Mouse (Mus musculus): ENCODE data around the gene Ewsr1.

The Ewsr1 gene

GRCm38 (mm10) chr11:5095877-5096276 is 3.2 kb downstream of the Ewsr1 start:
- peak; percentile 87 for DNase-seq

GRCm38 (mm10) chr11:5091706-5092105 is 7.4 kb downstream of the Ewsr1 start:
- DNase-seq, result peak; percentile 72

- DNase-seq, result peak; percentile 62
Measured at GRCm38 (mm10) chr11:5089147-5089546, 9.9 kb downstream of the Ewsr1 start.

DNA sequence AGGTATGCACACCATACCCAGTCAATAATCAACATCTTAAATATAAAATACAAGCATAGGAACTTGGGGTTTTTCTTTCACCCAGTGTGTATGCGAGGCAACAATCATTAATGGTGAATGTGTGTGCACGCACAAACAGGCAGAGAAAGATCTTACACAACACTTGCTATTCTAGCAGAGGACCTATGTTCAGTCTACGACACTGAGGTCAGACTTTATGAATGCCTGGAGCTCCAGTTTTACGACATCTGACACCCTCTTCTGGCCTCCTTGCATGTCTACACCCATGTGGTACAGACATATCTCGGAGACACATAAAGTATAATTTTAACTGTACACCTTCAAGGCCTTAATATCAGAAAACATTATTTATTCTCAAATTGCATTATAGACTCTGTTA is 22.2 kb downstream of the Ewsr1 start:
- peak; percentile 43 for DNase-seq

DNA sequence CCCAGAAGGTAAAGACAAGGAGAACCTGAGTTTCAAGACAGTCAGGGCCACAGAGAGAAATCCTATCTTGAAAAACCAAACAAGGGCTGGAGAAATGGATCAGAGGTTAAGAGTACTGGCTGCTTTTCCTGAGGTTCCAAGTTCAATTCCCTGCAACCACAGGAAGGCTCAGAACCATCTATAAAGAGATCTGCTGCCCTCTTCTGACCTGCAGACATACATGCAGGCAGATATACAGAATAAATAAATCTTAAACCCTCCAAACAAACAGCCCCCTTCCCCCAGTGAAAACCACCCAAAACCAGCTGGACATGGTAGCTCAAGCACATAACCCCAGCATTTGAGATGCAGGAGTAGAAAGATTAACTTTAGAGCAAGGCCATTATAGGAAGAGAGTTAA is 23.3 kb downstream of the Ewsr1 start:
- DNase-seq, result peak; percentile 19

- peak; percentile 69 for DNase-seq
Measured at GRCm38 (mm10) chr11:5074882-5075281, 24.2 kb downstream of the Ewsr1 start.

DNA sequence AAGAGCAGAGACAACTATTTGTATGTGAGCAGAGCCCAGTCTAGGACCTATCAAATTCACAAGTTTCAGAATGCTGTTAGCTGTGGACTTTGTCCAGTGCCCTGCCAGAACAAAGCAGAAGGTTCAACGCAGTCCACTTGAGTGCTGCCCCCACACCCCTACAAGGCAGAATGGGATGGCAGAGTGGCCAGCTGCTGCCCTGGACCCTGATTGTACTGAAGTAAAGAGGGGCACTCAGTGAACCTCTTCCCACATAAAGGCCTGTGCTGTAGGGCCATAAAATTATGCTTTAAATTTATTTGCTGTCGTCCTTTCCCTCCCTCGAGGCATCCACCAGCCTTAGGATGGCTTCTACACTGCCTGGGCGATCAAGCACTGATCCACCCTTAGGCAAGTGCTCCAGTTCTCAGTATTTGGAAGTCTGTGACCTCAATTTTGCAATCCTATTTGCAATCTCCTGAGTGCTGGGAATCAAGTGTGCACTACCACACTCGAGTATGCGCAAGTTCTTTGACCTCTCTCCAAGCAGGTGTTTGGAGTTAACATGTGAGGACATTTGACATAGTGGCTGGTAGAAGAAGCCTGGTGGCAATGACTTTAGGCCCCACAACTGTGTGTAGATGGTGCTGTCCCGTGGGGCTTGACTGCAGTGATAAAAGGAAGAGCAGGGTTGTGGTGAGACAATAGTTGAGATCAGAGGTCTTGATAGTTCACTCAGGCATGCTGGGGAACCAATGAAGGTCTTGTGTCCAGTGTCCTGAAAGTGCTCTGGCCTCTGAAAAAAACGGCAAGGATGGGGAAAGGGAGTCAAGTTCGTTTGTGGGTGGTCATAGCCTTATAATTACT is 30.7 kb downstream of the Ewsr1 start:
- DNase-seq, result peak; percentile 87

DNA sequence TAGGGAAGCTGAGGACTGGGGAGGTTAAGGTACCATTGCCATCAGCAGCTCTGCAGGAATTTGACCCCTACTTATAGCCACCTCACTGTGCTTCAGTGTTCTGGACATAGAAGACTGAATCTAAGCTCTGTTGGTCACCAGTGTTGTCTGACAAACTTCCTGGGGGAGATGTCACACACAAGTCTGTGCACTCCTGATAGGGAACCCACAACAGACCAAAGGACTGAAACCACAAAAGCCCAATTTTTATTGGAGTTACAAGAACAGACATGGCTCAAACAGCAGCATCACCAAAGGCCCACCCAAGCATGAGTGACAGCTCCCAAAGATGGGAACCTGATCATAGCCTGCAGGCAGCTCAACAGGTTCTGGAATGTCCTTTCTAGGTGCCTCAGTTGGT is 32.0 kb downstream of the Ewsr1 start:
- peak; percentile 75 for DNase-seq

GRCm38 (mm10) chr11:5065056-5065821 is 33.8 kb downstream of the Ewsr1 start, which contains the start of gene Gas2l1:
Gas2l1 (minus strand) TSS chr11:5065327.
- DNase-seq, result peak; percentile 99

DNA sequence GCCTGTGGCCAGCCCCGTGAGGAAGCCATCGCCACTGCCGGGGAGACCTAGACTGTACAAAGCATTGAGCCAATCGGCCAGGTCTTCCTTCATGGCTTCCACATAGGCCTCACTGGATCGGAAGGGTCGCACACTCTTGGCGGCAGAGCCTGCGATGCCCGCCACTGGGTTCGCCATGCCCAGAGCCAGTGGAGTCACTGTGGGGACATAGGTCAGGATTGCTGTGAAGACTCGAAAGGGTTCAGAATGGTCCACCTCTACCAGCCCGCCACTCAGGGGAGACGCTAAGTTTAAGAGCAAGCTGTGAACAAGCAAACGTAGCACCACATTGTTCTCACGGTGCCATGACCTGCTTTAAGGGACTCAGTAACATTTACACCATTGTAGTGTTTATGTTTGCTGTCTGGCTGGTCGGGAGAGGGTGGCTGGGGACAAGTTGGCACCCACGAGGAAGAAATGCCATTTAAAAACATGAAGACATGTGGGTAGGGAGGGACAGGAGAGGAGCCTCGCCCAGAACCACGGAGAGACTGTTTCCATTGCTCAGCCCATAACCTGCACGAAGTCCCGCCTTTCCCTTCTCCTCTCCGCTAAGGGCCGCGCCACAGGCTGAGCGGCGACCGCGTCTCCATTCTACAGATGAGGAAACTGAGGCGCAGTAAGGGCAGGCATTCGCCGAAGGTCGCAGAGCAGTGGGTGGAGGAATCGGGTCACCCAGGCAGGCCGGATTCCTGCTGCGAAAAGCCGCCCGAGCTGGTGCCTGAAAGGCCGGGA is 34.6 kb downstream of the Ewsr1 start:
- DNase-seq, result peak; percentile 93

DNA sequence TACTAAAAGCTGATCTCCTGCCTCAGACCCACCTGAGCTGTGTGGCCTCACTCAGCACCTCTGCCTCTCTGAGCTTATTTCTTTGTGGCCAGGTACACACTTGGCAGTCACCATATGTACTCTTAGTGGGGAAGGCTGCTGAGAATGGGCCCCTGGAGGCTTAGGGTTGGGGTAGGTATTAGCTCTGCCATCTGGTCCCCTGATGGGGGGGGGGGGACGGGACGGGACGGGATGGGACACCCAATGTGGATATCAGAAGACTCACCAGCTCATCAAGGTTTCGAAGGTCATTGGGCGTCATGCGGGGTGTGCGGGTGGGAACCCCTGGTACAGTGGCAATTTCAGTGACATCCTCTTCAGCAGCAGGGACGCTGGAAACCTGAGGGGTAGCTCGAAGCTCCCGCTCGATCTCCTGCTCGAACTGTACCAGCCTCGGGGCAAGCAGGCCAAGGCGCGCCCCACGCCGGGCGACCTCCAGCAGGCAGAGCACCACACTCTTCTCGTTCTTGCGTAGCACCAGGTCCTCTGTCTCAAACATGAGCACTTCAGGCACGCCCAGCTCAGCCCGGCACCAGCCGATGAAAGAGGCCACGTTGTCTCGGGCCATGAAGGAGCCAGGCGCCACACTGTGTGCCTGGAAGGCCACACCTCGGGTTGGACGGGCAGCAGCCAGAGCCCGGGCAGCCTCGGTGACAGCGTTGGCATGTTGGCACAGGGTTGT is 35.3 kb downstream of the Ewsr1 start:
- peak; percentile 94 for DNase-seq

DNA sequence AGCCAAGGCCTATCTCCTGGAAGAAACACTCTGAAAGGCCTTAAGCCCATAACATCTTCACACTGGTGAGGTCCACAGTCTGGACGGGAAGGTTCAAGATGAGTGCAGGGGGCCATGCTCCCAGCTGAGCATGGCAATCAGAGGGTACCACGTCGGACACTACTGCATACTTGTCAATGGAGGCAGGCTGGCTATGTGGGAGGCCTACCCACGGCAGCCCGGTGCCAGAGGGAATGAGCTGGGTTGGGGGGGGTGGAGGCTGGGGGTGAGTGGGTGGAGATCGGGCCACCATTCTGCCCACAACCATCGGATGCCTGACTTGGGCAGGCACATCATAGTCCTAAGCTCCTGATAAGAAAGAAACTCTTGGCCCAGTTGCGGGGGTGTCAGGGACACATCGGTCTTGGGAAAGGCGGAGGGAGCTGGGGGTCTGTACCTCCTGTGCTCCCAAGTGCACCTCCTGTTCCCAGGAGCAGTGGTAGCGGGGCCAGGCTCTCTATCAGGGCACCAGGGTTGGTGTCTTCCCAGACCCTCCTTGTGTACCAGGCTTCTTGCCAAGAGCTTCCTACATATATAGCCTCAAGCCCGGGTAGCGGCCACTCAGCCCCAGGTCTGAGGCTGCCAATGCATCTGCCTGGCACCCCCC is 36.1 kb downstream of the Ewsr1 start:
- peak; percentile 93 for DNase-seq

- DNase-seq, result no peak
Measured at GRCm38 (mm10) chr11:5062326-5062725, 36.7 kb downstream of the Ewsr1 start.

- DNase-seq, result peak; percentile 100
Measured at GRCm38 (mm10) chr11:5061413-5062139, 37.5 kb downstream of the Ewsr1 start.

DNA sequence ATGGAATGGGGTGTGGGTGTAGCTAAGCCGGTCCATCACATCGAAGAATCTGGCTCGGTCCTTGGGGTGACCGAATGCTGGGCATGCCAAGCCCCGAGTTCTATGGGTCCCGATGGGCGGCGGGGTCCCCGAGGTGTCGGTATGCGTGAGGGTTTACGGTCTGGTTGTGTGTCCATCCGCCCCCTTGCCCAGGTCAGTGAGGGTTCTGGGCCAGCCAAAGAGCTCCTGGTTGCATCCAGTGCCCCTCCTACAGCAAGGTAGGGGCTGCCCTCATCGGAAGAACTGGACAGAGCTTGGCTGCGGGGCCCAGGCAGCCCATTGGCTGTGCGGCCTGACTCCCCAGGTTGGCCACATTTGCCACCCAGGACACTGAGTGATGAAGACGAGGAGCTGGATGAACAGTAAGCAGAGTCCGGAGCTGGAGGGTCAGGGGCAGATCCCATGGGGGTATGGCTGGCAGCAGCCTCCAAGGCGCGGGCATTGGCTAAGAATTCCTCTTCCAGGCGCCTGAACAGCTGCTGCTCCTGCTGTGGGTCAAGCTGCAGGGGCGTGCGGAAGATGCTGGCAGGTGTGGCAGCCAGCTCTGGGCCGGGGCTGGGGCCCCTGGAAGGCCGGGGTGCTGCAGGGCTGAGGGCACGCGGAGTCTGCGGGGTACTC is 38.2 kb downstream of the Ewsr1 start:
- peak; percentile 95 for DNase-seq

GRCm38 (mm10) chr11:5059704-5060156 is 39.3 kb downstream of the Ewsr1 start:
- peak; percentile 90 for DNase-seq

DNA sequence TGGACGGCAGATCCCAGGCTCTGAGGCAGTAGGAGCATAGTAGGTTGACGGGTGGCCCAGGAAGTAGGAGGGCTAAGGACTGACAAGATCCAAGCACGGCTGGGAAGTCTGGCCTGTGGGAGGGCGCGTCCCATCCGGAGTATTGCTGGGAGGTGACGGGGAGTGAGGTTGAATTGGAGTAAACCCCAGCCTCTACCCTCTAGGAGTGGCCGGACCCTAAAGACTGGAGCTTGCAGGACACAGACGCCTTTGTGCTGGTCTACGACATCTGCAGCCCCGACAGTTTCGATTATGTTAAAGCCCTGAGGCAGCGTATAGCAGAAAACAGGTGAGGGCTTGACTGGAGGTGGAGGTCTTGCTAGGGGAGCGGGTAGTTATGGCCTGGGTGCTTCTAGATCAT is 39.8 kb downstream of the Ewsr1 start:
- peak; percentile 90 for DNase-seq

GRCm38 (mm10) chr11:5058783-5059182 is 40.3 kb downstream of the Ewsr1 start:
- DNase-seq, result peak; percentile 87

GRCm38 (mm10) chr11:5057856-5058641 is 41.0 kb downstream of the Ewsr1 start, which contains the start of gene Rasl10a:
Rasl10a (plus strand) TSS chr11:5058128.
- DNase-seq, result peak; percentile 92

DNA sequence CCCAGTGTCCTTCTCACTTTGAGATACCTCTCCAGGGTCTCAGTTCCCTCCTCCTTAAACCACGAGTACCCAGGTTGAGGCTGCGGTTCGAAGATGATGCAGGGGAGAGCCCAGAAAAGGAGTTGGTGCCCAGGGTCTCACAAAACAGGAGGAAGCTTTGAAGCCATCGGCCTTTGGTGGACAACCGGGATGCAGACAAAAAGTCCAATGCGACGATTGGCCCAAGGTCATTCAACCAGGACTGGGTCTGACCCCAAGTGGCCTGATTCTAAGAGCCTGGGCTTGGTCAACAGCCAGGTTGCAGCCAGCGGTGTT is 41.6 kb downstream of the Ewsr1 start:
- peak; percentile 94 for DNase-seq
